Mouse (Mus musculus): ENCODE results near the gene Slc23a3. TPM values are rescaled to one million over a fixed set of nuclear protein-coding genes. Genes with fewer than 3 reads are reported as not detected.

Gene Slc23a3
- polyA plus RNA-seq (2015; fragmentation: Nextera tagmentation; extraction: Ambion mirVana): not detected in 2 replicates

GRCm38 (mm10) chr1:75133421-75134207 lies at the start of gene Slc23a3:
Gene Slc23a3 (minus strand): TSS chr1:75133890.
- Histone ChIP-seq H3K36me3 (replicated peaks) (peaks cover 13% of the 10 kb centered on the region; the same call in 1 of the 2 replicates), H3K9me3 (no peaks in the 10 kb centered on the region), H3K27me3 (replicated peaks) (no peaks in the 10 kb centered on the region), H3K4me3 (no peak within 1 kb of the TSS), H3K4me2 (no peak within 1 kb of the TSS), H3K4me1 (no peaks in the 10 kb centered on the region), H3K27ac (no peak within 1 kb of the TSS), H3K9ac (no peak within 1 kb of the TSS)
- 62% methylated on average over 12 of the region's 12 CpGs for WGBS
- no peak for ATAC-seq (replicated peaks)

- H3K27ac ChIP-seq: no peak overlapping the region
- H3K36me3 ChIP-seq (replicated peaks): peaks cover 41% of the 10 kb centered on the region
- no peaks in the 10 kb centered on the region for H3K9me3 ChIP-seq
- ATAC-seq (replicated peaks): no peak
- H3K4me2 ChIP-seq: no peak overlapping the region
- H3K4me1 ChIP-seq: peaks cover 27% of the 10 kb centered on the region
- WGBS: 79% methylated on average over 4 of the region's 4 CpGs
- H3K27me3 ChIP-seq (replicated peaks): no peaks in the 10 kb centered on the region
- H3K9ac ChIP-seq: no peak overlapping the region
- no peak overlapping the region for H3K4me3 ChIP-seq
These were observed 48.5 kb upstream of the Slc23a3 start for GRCm38 (mm10) chr1:75182160-75182559.

- no peak overlapping the region for H3K4me3 ChIP-seq
- H3K27ac ChIP-seq: no peak overlapping the region
- H3K9me3 ChIP-seq: no peaks in the 10 kb centered on the region
- peaks cover 27% of the 10 kb centered on the region for H3K4me1 ChIP-seq
- no peak overlapping the region for H3K9ac ChIP-seq
- 86% methylated on average over 4 of the region's 4 CpGs for WGBS
- no peaks in the 10 kb centered on the region for H3K27me3 ChIP-seq (replicated peaks)
- no peak for ATAC-seq (replicated peaks)
- peaks cover 43% of the 10 kb centered on the region for H3K36me3 ChIP-seq (replicated peaks)
- H3K4me2 ChIP-seq: no peak overlapping the region
These were observed 47.7 kb upstream of the Slc23a3 start for GRCm38 (mm10) chr1:75181377-75181870.

GRCm38 (mm10) chr1:75180741-75181140 lies 47.1 kb upstream of the Slc23a3 start:
- Histone ChIP-seq H3K4me2 (peak overlapping the region; percentile 97), H3K9ac (no peak overlapping the region; the same call in 1 of the 2 replicates), H3K4me1 (peaks cover 27% of the 10 kb centered on the region), H3K27ac (0 out of 2 replicates have a peak overlapping the region, but pooled peaks have one; percentile 50), H3K36me3 (replicated peaks) (peaks cover 43% of the 10 kb centered on the region), H3K4me3 (peak overlapping the region; percentile 55), H3K9me3 (no peaks in the 10 kb centered on the region), H3K27me3 (replicated peaks) (no peaks in the 10 kb centered on the region)
- WGBS: 35% methylated on average over 7 of the region's 7 CpGs
- ATAC-seq (replicated peaks): peak; percentile 3; the same call in 1 of the 2 replicates

GRCm38 (mm10) chr1:75180105-75180590 lies 46.5 kb upstream of the Slc23a3 start, which contains the start of gene Abcb6:
Gene Abcb6 (minus strand): TSS chr1:75180392.
- under 1% methylated on average over 31 of the region's 31 CpGs for WGBS
- ATAC-seq (replicated peaks): peak; percentile 94

GRCm38 (mm10) chr1:75179334-75180104 lies 45.8 kb upstream of the Slc23a3 start:
- Histone ChIP-seq H3K27me3 (replicated peaks) (no peaks in the 10 kb centered on the region), H3K9me3 (no peaks in the 10 kb centered on the region), H3K4me1 (peaks cover 27% of the 10 kb centered on the region), H3K9ac (peak overlapping the region; percentile 51), H3K36me3 (replicated peaks) (peaks cover 47% of the 10 kb centered on the region), H3K27ac (peak overlapping the region; percentile 50; the same call in 1 of the 2 replicates), H3K4me2 (peak overlapping the region; percentile 97), H3K4me3 (peak overlapping the region; percentile 55)
- 7% methylated on average over 23 of the region's 23 CpGs for WGBS
- ATAC-seq (replicated peaks): peak; percentile 49

More at GRCm38 (mm10) chr1:75180105-75180590, 46.5 kb upstream of the Slc23a3 start, which contains the start of gene Abcb6:
- Histone ChIP-seq H3K4me3 (peak within 1 kb of the TSS; percentile 55), H3K36me3 (replicated peaks) (peaks cover 41% of the 10 kb centered on the region), H3K4me2 (peak within 1 kb of the TSS; percentile 97), H3K4me1 (peaks cover 27% of the 10 kb centered on the region), H3K9me3 (no peaks in the 10 kb centered on the region), H3K9ac (peak within 1 kb of the TSS; percentile 51), H3K27ac (peak within 1 kb of the TSS; percentile 50; the same call in 1 of the 2 replicates), H3K27me3 (replicated peaks) (no peaks in the 10 kb centered on the region)

GRCm38 (mm10) chr1:75168472-75169464 lies 35.1 kb upstream of the Slc23a3 start, which contains the start of gene Zfand2b:
Gene Zfand2b (plus strand): TSS chr1:75168646.
- no peaks in the 10 kb centered on the region for H3K27me3 ChIP-seq (replicated peaks)
- H3K9ac ChIP-seq: peak within 1 kb of the TSS; percentile 58
- under 1% methylated on average over 59 of the region's 59 CpGs for WGBS
- peak within 1 kb of the TSS; percentile 91 for H3K27ac ChIP-seq
- peak; percentile 97 for ATAC-seq (replicated peaks)
- H3K4me1 ChIP-seq: peaks cover 15% of the 10 kb centered on the region
- peak within 1 kb of the TSS; percentile 77 for H3K4me2 ChIP-seq
- peak within 1 kb of the TSS; percentile 85 for H3K4me3 ChIP-seq
- H3K36me3 ChIP-seq (replicated peaks): peaks cover 30% of the 10 kb centered on the region
- no peaks in the 10 kb centered on the region for H3K9me3 ChIP-seq

- H3K4me1 ChIP-seq: peaks cover 15% of the 10 kb centered on the region
- peak overlapping the region; percentile 58; the same call in 1 of the 2 replicates for H3K9ac ChIP-seq
- ATAC-seq (replicated peaks): peak; percentile 68
- H3K27me3 ChIP-seq (replicated peaks): no peaks in the 10 kb centered on the region
- peak overlapping the region; percentile 77 for H3K4me2 ChIP-seq
- no peaks in the 10 kb centered on the region for H3K9me3 ChIP-seq
- H3K27ac ChIP-seq: peak overlapping the region; percentile 91
- WGBS: 6% methylated on average over 7 of the region's 7 CpGs
- H3K4me3 ChIP-seq: peak overlapping the region; percentile 85
- H3K36me3 ChIP-seq (replicated peaks): peaks cover 24% of the 10 kb centered on the region
These were observed 34.4 kb upstream of the Slc23a3 start for GRCm38 (mm10) chr1:75168093-75168471.

GRCm38 (mm10) chr1:75160256-75160617 lies 26.5 kb upstream of the Slc23a3 start:
- 83% methylated on average over 4 of the region's 4 CpGs for WGBS
- Histone ChIP-seq H3K36me3 (replicated peaks) (no peaks in the 10 kb centered on the region), H3K4me1 (no peaks in the 10 kb centered on the region), H3K27me3 (replicated peaks) (no peaks in the 10 kb centered on the region), H3K4me3 (no peak overlapping the region), H3K4me2 (no peak overlapping the region), H3K9me3 (no peaks in the 10 kb centered on the region), H3K27ac (no peak overlapping the region), H3K9ac (no peak overlapping the region)
- ATAC-seq (replicated peaks): no peak

GRCm38 (mm10) chr1:75159540-75160255 lies 26.0 kb upstream of the Slc23a3 start:
- no peaks in the 10 kb centered on the region for H3K27me3 ChIP-seq (replicated peaks)
- H3K4me3 ChIP-seq: no peak overlapping the region
- H3K9me3 ChIP-seq: no peaks in the 10 kb centered on the region
- H3K4me2 ChIP-seq: no peak overlapping the region
- no peaks in the 10 kb centered on the region for H3K36me3 ChIP-seq (replicated peaks)
- 73% methylated on average over 5 of the region's 5 CpGs for WGBS
- H3K27ac ChIP-seq: no peak overlapping the region
- H3K9ac ChIP-seq: no peak overlapping the region
- H3K4me1 ChIP-seq: no peaks in the 10 kb centered on the region
- ATAC-seq (replicated peaks): no peak

GRCm38 (mm10) chr1:75158990-75159389 lies 25.3 kb upstream of the Slc23a3 start:
- ATAC-seq (replicated peaks): no peak
- Histone ChIP-seq H3K4me1 (no peaks in the 10 kb centered on the region), H3K4me2 (no peak overlapping the region), H3K36me3 (replicated peaks) (no peaks in the 10 kb centered on the region), H3K27me3 (replicated peaks) (no peaks in the 10 kb centered on the region), H3K27ac (no peak overlapping the region), H3K9me3 (no peaks in the 10 kb centered on the region), H3K9ac (no peak overlapping the region), H3K4me3 (no peak overlapping the region)

Data from midbrain, embryonic 15.5 days (tissue).